Mouse (Mus musculus) limb, embryonic 10.5 days (tissue): Measurements from ENCODE around the gene Olfr282. TPM values are rescaled to one million over a fixed set of nuclear protein-coding genes. Genes with fewer than 3 reads are reported as not detected.
"Not testable (repeated sequence)": the region's sequence is repeated elsewhere in the genome, so short reads cannot be mapped to it uniquely, and the experiment has no call there.

ENCODE experiments used
- DNase-seq: peaks from one replicate; pipeline ENCODE4 v3.0.0-alpha.2; 2017; ENCODE audit warnings: low spot score
- H3K27ac ChIP-seq: fragments of 300-500 bp; sonication (generic); 2 replicates; pipeline ENCODE4 v1.5.1; 2016; ENCODE audit warnings: mild to moderate bottlenecking
- H3K27me3 ChIP-seq: fragments of 300-500 bp; sonication (generic); 2 replicates; pipeline ENCODE4 v1.6.1; 2016; ENCODE audit warnings: low read depth, mild to moderate bottlenecking; ENCODE audit not compliant: poor library complexity, severe bottlenecking
- H3K36me3 ChIP-seq: fragments of 300-500 bp; sonication (generic); 2 replicates; pipeline ENCODE4 v1.6.1; 2016; ENCODE audit warnings: mild to moderate bottlenecking, moderate library complexity
- H3K4me1 ChIP-seq: fragments of 300-500 bp; sonication (generic); 2 replicates; pipeline ENCODE4 v1.6.1; 2016
- H3K4me3 ChIP-seq: fragments of 300-500 bp; sonication (generic); 2 replicates; pipeline ENCODE4 v1.5.1; 2016; ENCODE audit warnings: mild to moderate bottlenecking, moderate library complexity
- H3K9me3 ChIP-seq: fragments of 300-500 bp; sonication (generic); replicated peaks from 2 replicates; pipeline ENCODE4 v1.6.1; 2016; ENCODE audit warnings: mild to moderate bottlenecking
- WGBS: fragments of 180-500 bp; shearing (Covaris S2); methylation state at CpG from one replicate; pipeline ENCODE4 v1.1.7; 2016; 5-methylcytosine and 5-hydroxymethylcytosine counted together
- polyA plus RNA-seq: library from polyadenylated mRNA; unstranded; fragments of >200 nt; fragmentation: Nextera tagmentation; extraction: Ambion mirVana; gene quantifications from 2 replicates; pipeline ENCODE4 v1.2.1, GENCODE M21; 2016

Olfr282 gene
- not detected in 2 replicates for polyA plus RNA-seq

GRCm38 (mm10) chr15:98430925-98431324 is at the start of gene Olfr282:
Olfr282 (plus strand) TSS chr15:98431225.
- not testable (repeated sequence) for H3K9me3 ChIP-seq, H3K4me3 ChIP-seq, DNase-seq, H3K27me3 ChIP-seq, H3K27ac ChIP-seq, H3K4me1 ChIP-seq, H3K36me3 ChIP-seq
- WGBS, result 80% methylated on average over 5 of the region's 5 CpGs

- H3K27me3 ChIP-seq, result no peaks in the 10 kb centered on the region
- WGBS, result 75% methylated on average over 2 of the region's 2 CpGs
- no peaks in the 10 kb centered on the region for H3K9me3 ChIP-seq
- no peak overlapping the region for H3K27ac ChIP-seq
- no peak for DNase-seq
- no peaks in the 10 kb centered on the region for H3K4me1 ChIP-seq
- H3K36me3 ChIP-seq, result no peaks in the 10 kb centered on the region
- no peak overlapping the region for H3K4me3 ChIP-seq
Measured at GRCm38 (mm10) chr15:98387621-98388020, 43.4 kb upstream of the Olfr282 start.

- Histone ChIP-seq H3K4me1 (no peaks in the 10 kb centered on the region), H3K27me3 (no peaks in the 10 kb centered on the region), H3K27ac (no peak overlapping the region), H3K4me3 (no peak overlapping the region), H3K36me3 (no peaks in the 10 kb centered on the region), H3K9me3 (no peaks in the 10 kb centered on the region)
- WGBS, result 39% methylated on average over 7 of the region's 7 CpGs
- peak; percentile 78 for DNase-seq
Measured at GRCm38 (mm10) chr15:98389796-98390195, 41.2 kb upstream of the Olfr282 start.

GRCm38 (mm10) chr15:98391081-98391902 is 39.7 kb upstream of the Olfr282 start:
- DNase-seq, result no peak
- no peaks in the 10 kb centered on the region for H3K36me3 ChIP-seq
- WGBS, result 79% methylated on average over 10 of the region's 10 CpGs
- H3K27ac ChIP-seq, result no peak overlapping the region
- H3K9me3 ChIP-seq, result no peaks in the 10 kb centered on the region
- no peaks in the 10 kb centered on the region for H3K4me1 ChIP-seq
- no peaks in the 10 kb centered on the region for H3K27me3 ChIP-seq
- H3K4me3 ChIP-seq, result no peak overlapping the region

- Histone ChIP-seq H3K4me1 (no peaks in the 10 kb centered on the region), H3K36me3 (no peaks in the 10 kb centered on the region), H3K27ac (no peak overlapping the region), H3K27me3 (no peaks in the 10 kb centered on the region), H3K9me3 (no peaks in the 10 kb centered on the region), H3K4me3 (no peak overlapping the region)
- peak; percentile 12 for DNase-seq
- 50% methylated on average over 2 of the region's 2 CpGs for WGBS
Measured at GRCm38 (mm10) chr15:98391903-98392187, 39.2 kb upstream of the Olfr282 start.

- peak; percentile 16 for DNase-seq
- Histone ChIP-seq H3K27me3 (no peaks in the 10 kb centered on the region), H3K4me1 (no peaks in the 10 kb centered on the region), H3K9me3 (no peaks in the 10 kb centered on the region), H3K36me3 (no peaks in the 10 kb centered on the region), H3K4me3 (no peak overlapping the region), H3K27ac (no peak overlapping the region)
- WGBS, result 67% methylated on average over 1 of the region's 1 CpGs
Measured at GRCm38 (mm10) chr15:98397136-98397535, 33.9 kb upstream of the Olfr282 start.

GRCm38 (mm10) chr15:98402356-98402755 is 28.7 kb upstream of the Olfr282 start:
- Histone ChIP-seq H3K27me3 (no peaks in the 10 kb centered on the region), H3K4me3 (no peak overlapping the region), H3K36me3 (no peaks in the 10 kb centered on the region), H3K4me1 (no peaks in the 10 kb centered on the region), H3K27ac (no peak overlapping the region), H3K9me3 (no peaks in the 10 kb centered on the region)
- peak; percentile 20 for DNase-seq
- 86% methylated on average over 10 of the region's 10 CpGs for WGBS

- DNase-seq, result peak; percentile 27
- H3K36me3 ChIP-seq, result no peaks in the 10 kb centered on the region
- no peaks in the 10 kb centered on the region for H3K4me1 ChIP-seq
- no peak overlapping the region for H3K4me3 ChIP-seq
- H3K9me3 ChIP-seq, result no peaks in the 10 kb centered on the region
- 74% methylated on average over 17 of the region's 17 CpGs for WGBS
- no peaks in the 10 kb centered on the region for H3K27me3 ChIP-seq
- no peak overlapping the region for H3K27ac ChIP-seq
Measured at GRCm38 (mm10) chr15:98408406-98409060, 22.5 kb upstream of the Olfr282 start.

- H3K4me3 ChIP-seq, result no peak overlapping the region
- WGBS, result 96% methylated on average over 2 of the region's 2 CpGs
- no peaks in the 10 kb centered on the region for H3K4me1 ChIP-seq
- H3K36me3 ChIP-seq, result no peaks in the 10 kb centered on the region
- H3K27ac ChIP-seq, result no peak overlapping the region
- peak; percentile 14 for DNase-seq
- no peaks in the 10 kb centered on the region for H3K27me3 ChIP-seq
- H3K9me3 ChIP-seq, result no peaks in the 10 kb centered on the region
Measured at GRCm38 (mm10) chr15:98409635-98410034, 21.4 kb upstream of the Olfr282 start.

- Histone ChIP-seq H3K27ac (no peak overlapping the region), H3K27me3 (no peaks in the 10 kb centered on the region), H3K36me3 (no peaks in the 10 kb centered on the region), H3K9me3 (no peaks in the 10 kb centered on the region), H3K4me3 (no peak overlapping the region), H3K4me1 (no peaks in the 10 kb centered on the region)
- no peak for DNase-seq
- 94% methylated on average over 9 of the region's 9 CpGs for WGBS
Measured at GRCm38 (mm10) chr15:98410249-98410648, 20.8 kb upstream of the Olfr282 start.

- WGBS, result 82% methylated on average over 4 of the region's 4 CpGs
- Histone ChIP-seq H3K27me3 (no peaks in the 10 kb centered on the region), H3K4me3 (no peak overlapping the region), H3K36me3 (no peaks in the 10 kb centered on the region), H3K9me3 (no peaks in the 10 kb centered on the region), H3K4me1 (peaks cover 4% of the 10 kb centered on the region; the same call in 1 of the 2 replicates), H3K27ac (no peak overlapping the region)
- no peak for DNase-seq
Measured at GRCm38 (mm10) chr15:98415996-98416395, 15.0 kb upstream of the Olfr282 start.

- not testable (repeated sequence) for H3K27me3 ChIP-seq, H3K36me3 ChIP-seq, H3K4me3 ChIP-seq, DNase-seq, H3K4me1 ChIP-seq, H3K9me3 ChIP-seq, H3K27ac ChIP-seq
Measured at GRCm38 (mm10) chr15:98416802-98417201, 14.2 kb upstream of the Olfr282 start.

- not testable (repeated sequence) for H3K27ac ChIP-seq, H3K9me3 ChIP-seq, H3K27me3 ChIP-seq, H3K4me1 ChIP-seq, H3K4me3 ChIP-seq, H3K36me3 ChIP-seq
- 42% methylated on average over 2 of the region's 3 CpGs for WGBS
- peak; percentile 29 for DNase-seq
Measured at GRCm38 (mm10) chr15:98417285-98417684, 13.7 kb upstream of the Olfr282 start.
